Mouse (Mus musculus) layer of hippocampus, adult 2 months (tissue): ENCODE data around the gene Khdc3. TPM values are rescaled to one million over a fixed set of nuclear protein-coding genes. Genes with fewer than 3 reads are reported as not detected.
A peak's percentile ranks its signal among the peaks of the same experiment; 100 is the strongest.

Experiments
- DNase-seq, 2 experiments: peaks; one replicate each; pipeline ENCODE4 v3.0.0; 2022; ENCODE audit warnings: low spot score in 2 of 2
- H3K27ac ChIP-seq: fragments of 200-600 bp; 2 replicates; pipeline ENCODE4 v1.8.1; 2022
- H3K4me3 ChIP-seq: fragments of 200-600 bp; 2 replicates; pipeline ENCODE4 v1.8.1; 2022; ENCODE audit warnings: mild to moderate bottlenecking
- CTCF ChIP-seq: fragments of 200-600 bp; conservative IDR thresholded peaks from 2 replicates; pipeline ENCODE4 v1.8.1; 2022; ENCODE audit warnings: antibody characterized with exemption, mild to moderate bottlenecking, moderate library complexity
- total RNA-seq, 2 experiments: library from RNA; stranded (reverse); gene quantifications; 2 replicates each; pipeline ENCODE4 v1.2.3; 2021

The Khdc3 gene
- total RNA-seq, 2 experiments from 2014 or later = 3.8 to 5.4 TPM

- no peak overlapping the region for H3K4me3 ChIP-seq
- no peak overlapping the region for H3K27ac ChIP-seq
- no peak for DNase-seq
- TF ChIP-seq CTCF = no peak
These were observed 17.7 kb upstream of the Khdc3 start for GRCm38 (mm10) chr9:73083956-73084355.

- TF ChIP-seq CTCF = no peak
- Histone ChIP-seq H3K27ac (no peak overlapping the region), H3K4me3 (no peak overlapping the region)
- no peak for DNase-seq
These were observed 15.8 kb upstream of the Khdc3 start for GRCm38 (mm10) chr9:73085845-73086244.

DNA sequence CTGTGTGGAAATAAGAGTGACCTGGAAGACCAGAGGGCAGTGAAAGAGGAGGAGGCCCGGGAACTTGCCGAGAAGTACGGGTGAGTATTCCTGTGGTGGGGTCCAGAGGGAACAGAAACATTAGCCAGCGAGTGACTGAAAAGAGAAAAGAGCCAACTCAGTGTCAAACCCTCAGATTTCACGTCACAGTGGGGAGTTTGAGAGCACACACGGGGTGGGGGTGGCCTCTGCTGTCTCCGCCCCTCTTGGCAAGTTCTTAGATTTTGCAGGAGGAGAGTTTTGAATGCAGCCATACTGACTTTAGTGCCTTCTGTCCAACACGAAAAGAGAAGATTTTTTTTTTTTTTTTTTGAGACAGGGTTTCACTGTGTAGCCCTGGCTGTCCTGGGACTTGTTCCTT lies 14.5 kb upstream of the Khdc3 start:
- DNase-seq = no peak
- no peak for TF ChIP-seq CTCF
- Histone ChIP-seq H3K27ac (no peak overlapping the region), H3K4me3 (no peak overlapping the region)

- TF ChIP-seq CTCF = no peak
- Histone ChIP-seq H3K4me3 (no peak overlapping the region), H3K27ac (no peak overlapping the region)
- DNase-seq = no peak
These were observed 14.1 kb upstream of the Khdc3 start for GRCm38 (mm10) chr9:73087581-73087980.

DNA sequence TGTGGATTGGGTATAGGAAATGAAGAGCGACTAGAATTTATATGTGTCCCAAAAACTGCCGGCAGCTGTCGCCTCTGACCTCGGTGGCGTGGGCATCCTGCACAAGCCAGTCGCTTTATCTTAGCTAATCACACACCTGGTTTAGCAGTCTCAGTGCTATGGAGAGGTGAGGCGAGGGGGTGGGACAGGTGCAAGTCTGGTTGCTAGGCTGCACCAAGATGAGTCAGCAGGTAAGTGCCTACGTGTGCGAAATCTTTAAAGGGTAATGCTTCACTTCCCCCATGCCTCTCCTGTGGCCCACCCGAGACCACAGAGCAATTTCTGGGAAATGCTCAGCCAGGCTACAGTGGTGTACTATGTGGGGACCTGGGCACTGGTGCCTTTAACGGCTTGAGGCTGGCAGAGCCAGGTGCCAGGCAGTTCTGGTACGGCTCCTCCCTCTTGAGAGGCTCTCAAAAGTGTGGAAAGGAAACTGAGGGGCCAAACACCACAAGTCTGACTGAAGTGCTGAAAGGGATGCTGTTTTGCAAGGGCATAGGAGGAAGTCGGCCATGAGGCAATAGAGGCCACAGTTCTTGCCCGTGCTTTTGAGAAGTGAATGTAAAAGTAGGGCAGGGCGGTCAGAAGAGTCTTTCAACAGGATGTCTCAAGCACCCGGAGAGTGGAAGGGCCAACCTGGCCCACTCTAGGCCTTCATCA lies 12.3 kb upstream of the Khdc3 start:
- DNase-seq = no peak
- Histone ChIP-seq H3K27ac (no peak overlapping the region), H3K4me3 (no peak overlapping the region)
- TF ChIP-seq CTCF = no peak

- DNase-seq = no peak
- peak; percentile 37 for TF ChIP-seq CTCF
- no peak overlapping the region for H3K27ac ChIP-seq
- no peak overlapping the region for H3K4me3 ChIP-seq
These were observed 11.5 kb upstream of the Khdc3 start for GRCm38 (mm10) chr9:73090121-73090520.

DNA sequence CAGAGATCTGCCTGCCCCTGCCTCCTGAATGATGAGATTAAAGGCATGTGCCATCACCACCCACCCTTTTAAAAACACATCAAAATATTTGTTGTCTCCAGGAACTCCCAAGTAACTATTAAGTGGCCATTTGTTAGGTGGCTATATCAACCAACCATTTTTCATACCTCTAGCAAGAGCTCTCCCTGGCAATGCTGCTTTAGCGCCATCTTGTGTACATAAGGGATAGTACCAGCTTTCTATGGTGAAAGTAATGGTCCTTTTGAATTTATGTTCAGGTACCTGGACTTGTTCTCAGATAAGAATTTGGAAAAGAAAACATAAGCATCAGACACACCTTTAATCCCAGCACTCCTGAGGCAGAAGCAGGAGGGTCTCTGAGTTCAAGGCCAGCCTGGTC lies 9.9 kb upstream of the Khdc3 start:
- Histone ChIP-seq H3K27ac (no peak overlapping the region), H3K4me3 (no peak overlapping the region)
- DNase-seq = peak; percentile 55 to 66
- TF ChIP-seq CTCF = peak; percentile 94

GRCm38 (mm10) chr9:73094580-73094979 lies 7.1 kb upstream of the Khdc3 start:
- TF ChIP-seq CTCF = no peak
- DNase-seq = no peak

DNA sequence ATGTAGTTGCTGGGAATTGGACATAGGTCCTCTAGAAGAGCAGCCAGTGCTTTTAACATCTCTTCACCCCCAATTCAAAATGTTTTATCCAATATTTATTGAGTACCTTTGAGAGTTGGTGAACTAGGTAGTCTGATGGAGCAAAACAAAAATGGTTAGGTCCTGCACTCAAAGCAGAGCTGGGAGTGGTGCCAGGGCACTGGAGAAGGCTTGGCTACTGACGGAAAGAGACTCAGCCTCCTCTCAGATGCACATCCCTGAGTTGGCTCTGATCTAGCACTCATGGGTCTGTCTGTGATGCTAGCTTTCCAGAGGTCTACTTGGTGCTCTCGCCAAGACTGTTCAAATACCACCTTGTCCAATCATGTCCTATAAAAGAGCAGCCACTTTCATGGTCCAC lies 3.7 kb upstream of the Khdc3 start:
- no peak for DNase-seq
- no peak for TF ChIP-seq CTCF
- no peak overlapping the region for H3K4me3 ChIP-seq
- H3K27ac ChIP-seq = no peak overlapping the region

More at GRCm38 (mm10) chr9:73094580-73094979, 7.1 kb upstream of the Khdc3 start:
- H3K27ac ChIP-seq = 0 out of 2 replicates have a peak overlapping the region, but pooled peaks have one; percentile 32
- peak overlapping the region; percentile 8; the same call in 1 of the 2 replicates for H3K4me3 ChIP-seq

GRCm38 (mm10) chr9:73102181-73102580 lies 545 bp downstream of the Khdc3 start, which contains the start of gene Gm20509:
Gm20509 (plus strand) TSS chr9:73102470.
- Histone ChIP-seq H3K27ac (peak within 1 kb of the TSS; percentile 78), H3K4me3 (peak within 1 kb of the TSS; percentile 54)
- TF ChIP-seq CTCF = no peak
- DNase-seq = no peak

DNA sequence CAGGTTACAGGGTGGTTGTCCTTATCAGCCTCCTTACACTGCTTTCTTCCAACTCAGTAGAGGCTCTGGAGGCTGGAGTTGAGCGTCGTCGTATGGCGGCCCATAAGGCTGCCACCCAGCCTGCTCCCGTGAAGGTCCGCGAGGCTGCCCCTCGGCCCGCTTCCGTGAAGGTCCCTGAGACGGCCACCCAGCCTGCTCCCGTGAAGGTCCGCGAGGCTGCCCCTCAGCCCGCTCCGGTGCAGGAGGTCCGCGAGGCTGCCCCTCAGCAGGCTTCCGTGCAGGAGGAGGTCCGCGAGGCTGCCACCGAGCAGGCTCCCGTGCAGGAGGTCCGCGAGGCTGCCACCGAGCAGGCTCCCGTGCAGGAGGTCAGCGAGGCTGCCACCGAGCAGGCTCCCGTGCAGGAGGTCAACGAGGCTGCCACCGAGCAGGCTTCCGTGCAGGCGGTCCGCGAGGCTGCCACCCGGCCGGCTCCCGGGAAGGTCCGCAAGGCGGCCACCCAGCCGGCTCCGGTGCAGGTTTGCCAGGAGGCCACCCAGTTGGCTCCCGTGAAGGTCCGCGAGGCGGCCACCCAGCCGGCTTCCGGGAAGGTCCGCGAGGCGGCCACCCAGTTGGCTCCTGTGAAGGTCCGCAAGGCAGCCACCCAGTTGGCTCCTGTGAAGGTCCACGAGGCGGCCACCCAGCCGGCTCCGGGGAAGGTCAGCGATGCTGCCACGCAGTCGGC lies 1.7 kb downstream of the Khdc3 start:
- peak overlapping the region; percentile 78 for H3K27ac ChIP-seq
- peak overlapping the region; percentile 54 for H3K4me3 ChIP-seq
- no peak for TF ChIP-seq CTCF
- DNase-seq = no peak

GRCm38 (mm10) chr9:73103880-73104198 lies 2.2 kb downstream of the Khdc3 start:
- H3K4me3 ChIP-seq = peak overlapping the region; percentile 54
- no peak for DNase-seq
- H3K27ac ChIP-seq = peak overlapping the region; percentile 78
- no peak for TF ChIP-seq CTCF

GRCm38 (mm10) chr9:73105141-73105540 lies 3.5 kb downstream of the Khdc3 start:
- Histone ChIP-seq H3K27ac (peak overlapping the region; percentile 82), H3K4me3 (no peak overlapping the region)
- no peak for DNase-seq
- no peak for TF ChIP-seq CTCF

- DNase-seq = no peak
- TF ChIP-seq CTCF = no peak
- Histone ChIP-seq H3K4me3 (no peak overlapping the region), H3K27ac (peak overlapping the region; percentile 82)
These were observed 4.1 kb downstream of the Khdc3 start for GRCm38 (mm10) chr9:73105771-73106170.
